Mouse (Mus musculus) liver, embryonic 16.5 days (tissue): ENCODE data around the gene Rnf222. TPM values are rescaled to one million over a fixed set of nuclear protein-coding genes. Genes with fewer than 3 reads are reported as not detected.
A peak's percentile ranks its signal among the peaks of the same experiment; 100 is the strongest.

Source experiments
- ATAC-seq: fragments of 200-750 bp; cut with Nextera tagmentation; 2 replicates; pipeline ENCODE4 v1.8.0; 2017; ENCODE audit warnings: low read depth, mild to moderate bottlenecking, moderate number of reproducible peaks, moderate library complexity
- H3K27ac ChIP-seq: fragments of 300-500 bp; sonication (generic); 2 replicates; pipeline ENCODE4 v1.5.1; 2014; ENCODE audit warnings: mild to moderate bottlenecking, low read length
- H3K27me3 ChIP-seq: fragments of 300-500 bp; sonication (generic); 2 replicates; pipeline ENCODE4 v1.6.1; 2014; ENCODE audit warnings: low read depth, low read length, mixed read lengths; ENCODE audit not compliant: control insufficient read depth, insufficient read depth
- H3K36me3 ChIP-seq: fragments of 300-500 bp; sonication (generic); 2 replicates; pipeline ENCODE4 v1.6.1; 2014; ENCODE audit warnings: mild to moderate bottlenecking; ENCODE audit not compliant: control insufficient read depth, insufficient read depth
- H3K4me1 ChIP-seq: fragments of 300-500 bp; sonication (generic); 2 replicates; pipeline ENCODE4 v1.6.1; 2014; ENCODE audit warnings: low read depth, low read length, mixed read lengths; ENCODE audit not compliant: control insufficient read depth
- H3K4me2 ChIP-seq: fragments of 300-500 bp; sonication (generic); 2 replicates; pipeline ENCODE4 v1.6.1; 2014; ENCODE audit warnings: low read depth, low read length, mixed read lengths
- H3K4me3 ChIP-seq: fragments of 300-500 bp; sonication (generic); 2 replicates; pipeline ENCODE4 v1.5.1; 2014; ENCODE audit warnings: low read depth, mild to moderate bottlenecking, low read length
- H3K9ac ChIP-seq: fragments of 300-500 bp; sonication (generic); 2 replicates; pipeline ENCODE4 v1.6.1; 2014; ENCODE audit warnings: low read depth, low read length
- H3K9me3 ChIP-seq: fragments of 300-500 bp; sonication (generic); replicated peaks from 2 replicates; pipeline ENCODE4 v1.6.1; 2016; ENCODE audit warnings: low read length; ENCODE audit not compliant: control insufficient read depth
- WGBS: fragments of 180-500 bp; shearing (Covaris S2); extraction: QIAGEN DNeasy Blood & Tissue Kit; methylation state at CpG from one replicate; pipeline ENCODE4 v1.1.7; 2014; ENCODE audit not compliant: insufficient replicate concordance; 5-methylcytosine and 5-hydroxymethylcytosine counted together
- polyA plus RNA-seq: library from polyadenylated mRNA; unstranded; fragments of >200 nt; fragmentation: Nextera tagmentation; extraction: Ambion mirVana; gene quantifications from 2 replicates; pipeline ENCODE4 v1.2.1, GENCODE M21; 2015

Rnf222 gene
- polyA plus RNA-seq, 1 experiment from 2014 or later: 0.04 TPM

GRCm38 (mm10) chr11:68940516-68940915 is 52.2 kb downstream of the Rnf222 start:
- Histone ChIP-seq H3K4me1 (peaks cover 10% of the 10 kb centered on the region), H3K27ac (no peak overlapping the region), H3K4me3 (no peak overlapping the region), H3K27me3 (no peaks in the 10 kb centered on the region), H3K9ac (peak overlapping the region; percentile 57), H3K36me3 (no peaks in the 10 kb centered on the region), H3K9me3 (no peaks in the 10 kb centered on the region), H3K4me2 (peak overlapping the region; percentile 69)
- ATAC-seq: no peak
- 59% methylated on average over 4 of the region's 4 CpGs for WGBS

GRCm38 (mm10) chr11:68942731-68943130 is 54.4 kb downstream of the Rnf222 start:
- H3K36me3 ChIP-seq: no peaks in the 10 kb centered on the region
- peaks cover 2% of the 10 kb centered on the region; the same call in 1 of the 2 replicates for H3K27me3 ChIP-seq
- no peaks in the 10 kb centered on the region for H3K9me3 ChIP-seq
- no peak overlapping the region for H3K4me3 ChIP-seq
- peaks cover 10% of the 10 kb centered on the region for H3K4me1 ChIP-seq
- 67% methylated on average over 8 of the region's 8 CpGs for WGBS
- H3K4me2 ChIP-seq: no peak overlapping the region
- no peak overlapping the region for H3K27ac ChIP-seq
- H3K9ac ChIP-seq: no peak overlapping the region
- ATAC-seq: no peak

- Histone ChIP-seq H3K4me2 (no peak overlapping the region), H3K9ac (no peak overlapping the region), H3K4me1 (peaks cover 3% of the 10 kb centered on the region), H3K9me3 (no peaks in the 10 kb centered on the region), H3K36me3 (no peaks in the 10 kb centered on the region), H3K27ac (no peak overlapping the region), H3K27me3 (peaks cover 2% of the 10 kb centered on the region; the same call in 1 of the 2 replicates), H3K4me3 (no peak overlapping the region)
- ATAC-seq: no peak
- 51% methylated on average over 2 of the region's 2 CpGs for WGBS
Observed at GRCm38 (mm10) chr11:68945245-68945644, 56.9 kb downstream of the Rnf222 start.

Other genes with a start within 250 kb of the Rnf222 start
- 13.0 and 13.6 TPM in 2 replicates for gene Myh10, start 197.0 kb upstream of the Rnf222 start, polyA plus RNA-seq
- 36.9 and 38.6 TPM in 2 replicates for gene Ndel1, start 16.7 kb upstream of the Rnf222 start, polyA plus RNA-seq
- 457 and 528 TPM in 2 replicates for gene Rpl26, start 13.0 kb downstream of the Rnf222 start, polyA plus RNA-seq
- gene Odf4, start 38.5 kb downstream of the Rnf222 start, polyA plus RNA-seq: not detected in 2 replicates
- 1.7 and 2.0 TPM in 2 replicates for gene Arhgef15, start 68.9 kb downstream of the Rnf222 start, polyA plus RNA-seq
- 0.37 and 0.80 TPM in 2 replicates for gene Slc25a35, start 79.6 kb downstream of the Rnf222 start, polyA plus RNA-seq
- gene Rangrf, start 86.6 kb downstream of the Rnf222 start, polyA plus RNA-seq: 16.3 and 19.3 TPM in 2 replicates
- 13.7 and 15.4 TPM in 2 replicates for gene Pfas, start 119.9 kb downstream of the Rnf222 start, polyA plus RNA-seq
- gene Ctc1, start 127.4 kb downstream of the Rnf222 start, polyA plus RNA-seq: 17.2 and 23.0 TPM in 2 replicates
- gene Aurkb, start 157.1 kb downstream of the Rnf222 start, polyA plus RNA-seq: 101 and 107 TPM in 2 replicates
- gene Borcs6, start 171.2 kb downstream of the Rnf222 start, polyA plus RNA-seq: 3.1 and 3.6 TPM in 2 replicates
- gene Tmem107, start 182.3 kb downstream of the Rnf222 start, polyA plus RNA-seq: 20.2 and 21.7 TPM in 2 replicates
- gene Vamp2, start 199.9 kb downstream of the Rnf222 start, polyA plus RNA-seq: 16.4 and 25.4 TPM in 2 replicates
- gene Per1, start 206.7 kb downstream of the Rnf222 start, polyA plus RNA-seq: 6.9 and 8.5 TPM in 2 replicates
- 0.06 and 0.07 TPM in 2 replicates for gene Hes7, start 231.9 kb downstream of the Rnf222 start, polyA plus RNA-seq
- gene 9130213A22Rik, start 234.0 kb downstream of the Rnf222 start, polyA plus RNA-seq: 0.07 TPM in 1 of 2 replicates, not detected in the other
- 0.09 and 0.39 TPM in 2 replicates for gene Aloxe3, start 237.3 kb downstream of the Rnf222 start, polyA plus RNA-seq